Mouse (Mus musculus) stomach, embryonic 16.5 days (tissue): ENCODE data around the gene Pcca. TPM values are rescaled to one million over a fixed set of nuclear protein-coding genes. Genes with fewer than 3 reads are reported as not detected.

ENCODE experiments used
- ATAC-seq: fragments of 200-750 bp; cut with Nextera tagmentation; 2 replicates; pipeline ENCODE4 v1.8.0; 2017; ENCODE audit warnings: moderate number of reproducible peaks, moderate TSS enrichment; ENCODE audit not compliant: insufficient read depth, low FRiP score
- H3K27ac ChIP-seq: fragments of 300-500 bp; sonication (generic); 2 replicates; pipeline ENCODE4 v1.5.1; 2014; ENCODE audit warnings: low read length
- H3K27me3 ChIP-seq: fragments of 300-500 bp; sonication (generic); 2 replicates; pipeline ENCODE4 v1.6.1; 2014; ENCODE audit warnings: low read length, control low read depth, mixed read lengths; ENCODE audit not compliant: control insufficient read depth, insufficient read depth
- H3K36me3 ChIP-seq: fragments of 300-500 bp; sonication (generic); 2 replicates; pipeline ENCODE4 v1.6.1; 2014; ENCODE audit warnings: low read length; ENCODE audit not compliant: control insufficient read depth, insufficient read depth
- H3K4me1 ChIP-seq: fragments of 300-500 bp; sonication (generic); 2 replicates; pipeline ENCODE4 v1.6.1; 2014; ENCODE audit warnings: low read length, control low read depth, mixed read lengths; ENCODE audit not compliant: control insufficient read depth, insufficient read depth
- H3K4me2 ChIP-seq: fragments of 300-500 bp; sonication (generic); 2 replicates; pipeline ENCODE4 v1.6.1; 2014; ENCODE audit warnings: low read depth, low read length, mixed read lengths
- H3K4me3 ChIP-seq: fragments of 300-500 bp; sonication (generic); replicated peaks from 2 replicates; pipeline ENCODE4 v1.5.1; 2014; ENCODE audit warnings: mild to moderate bottlenecking, low read length
- H3K9ac ChIP-seq: fragments of 300-500 bp; sonication (generic); 2 replicates; pipeline ENCODE4 v1.6.1; 2014; ENCODE audit warnings: low read length
- H3K9me3 ChIP-seq: fragments of 300-500 bp; sonication (generic); replicated peaks from 2 replicates; pipeline ENCODE4 v1.6.1; 2016; ENCODE audit warnings: low read length, control low read depth; ENCODE audit not compliant: control insufficient read depth
- WGBS: fragments of 180-500 bp; shearing (Covaris S2); extraction: QIAGEN DNeasy Blood & Tissue Kit; methylation state at CpG from one replicate; pipeline ENCODE4 v1.1.7; 2014; 5-methylcytosine and 5-hydroxymethylcytosine counted together
- polyA plus RNA-seq: library from polyadenylated mRNA; unstranded; fragments of >200 nt; fragmentation: Nextera tagmentation; extraction: Ambion mirVana; gene quantifications from 2 replicates; pipeline ENCODE4 v1.2.1, GENCODE M21; 2015

Gene Pcca
- polyA plus RNA-seq, 1 experiment from 2014 or later: 19.7 TPM

- Histone ChIP-seq H3K4me2 (no peak overlapping the region), H3K27me3 (no peaks in the 10 kb centered on the region), H3K9ac (no peak overlapping the region), H3K4me3 (no peak overlapping the region), H3K36me3 (no peaks in the 10 kb centered on the region), H3K9me3 (no peaks in the 10 kb centered on the region), H3K27ac (no peak overlapping the region), H3K4me1 (no peaks in the 10 kb centered on the region)
- WGBS: 76% methylated on average over 3 of the region's 3 CpGs
- no peak for ATAC-seq
Measured at GRCm38 (mm10) chr14:122612317-122612716, 78.2 kb downstream of the Pcca start.

- no peaks in the 10 kb centered on the region for H3K9me3 ChIP-seq
- H3K36me3 ChIP-seq: no peaks in the 10 kb centered on the region
- no peak for ATAC-seq
- no peak overlapping the region for H3K4me2 ChIP-seq
- no peaks in the 10 kb centered on the region for H3K4me1 ChIP-seq
- WGBS: 89% methylated on average over 2 of the region's 2 CpGs
- no peaks in the 10 kb centered on the region for H3K27me3 ChIP-seq
- no peak overlapping the region for H3K9ac ChIP-seq
- H3K4me3 ChIP-seq: no peak overlapping the region
- no peak overlapping the region for H3K27ac ChIP-seq
Measured at GRCm38 (mm10) chr14:122617656-122618055, 83.5 kb downstream of the Pcca start.

- H3K27ac ChIP-seq: no peak overlapping the region
Measured at GRCm38 (mm10) chr14:122633416-122633815, 99.3 kb downstream of the Pcca start.

GRCm38 (mm10) chr14:122636601-122637000, 102.5 kb downstream of the Pcca start:
- no peaks in the 10 kb centered on the region for H3K36me3 ChIP-seq
- no peak overlapping the region for H3K4me3 ChIP-seq
- H3K27me3 ChIP-seq: no peaks in the 10 kb centered on the region
- 62% methylated on average over 6 of the region's 6 CpGs for WGBS
- H3K4me1 ChIP-seq: no peaks in the 10 kb centered on the region
- no peak overlapping the region for H3K4me2 ChIP-seq
- no peak overlapping the region for H3K27ac ChIP-seq
- no peak overlapping the region for H3K9ac ChIP-seq
- no peak for ATAC-seq
- H3K9me3 ChIP-seq: no peaks in the 10 kb centered on the region

More at GRCm38 (mm10) chr14:122633416-122633815, 99.3 kb downstream of the Pcca start:
- Histone ChIP-seq H3K4me2 (no peak overlapping the region), H3K9ac (no peak overlapping the region), H3K4me3 (no peak overlapping the region), H3K36me3 (no peaks in the 10 kb centered on the region), H3K4me1 (no peaks in the 10 kb centered on the region), H3K27me3 (no peaks in the 10 kb centered on the region), H3K9me3 (no peaks in the 10 kb centered on the region)
- no peak for ATAC-seq
- WGBS: 85% methylated on average over 2 of the region's 2 CpGs

GRCm38 (mm10) chr14:122637798-122638555, 103.9 kb downstream of the Pcca start:
- no peak overlapping the region for H3K4me3 ChIP-seq
- H3K27me3 ChIP-seq: no peaks in the 10 kb centered on the region
- H3K4me1 ChIP-seq: no peaks in the 10 kb centered on the region
- no peak overlapping the region for H3K9ac ChIP-seq
- H3K27ac ChIP-seq: no peak overlapping the region
- ATAC-seq: no peak
- H3K36me3 ChIP-seq: no peaks in the 10 kb centered on the region
- no peaks in the 10 kb centered on the region for H3K9me3 ChIP-seq
- H3K4me2 ChIP-seq: no peak overlapping the region
- WGBS: 67% methylated on average over 5 of the region's 5 CpGs

- H3K4me2 ChIP-seq: no peak overlapping the region
- no peak overlapping the region for H3K27ac ChIP-seq
- H3K4me3 ChIP-seq: no peak overlapping the region
- no peak overlapping the region for H3K9ac ChIP-seq
- no peak for ATAC-seq
- H3K9me3 ChIP-seq: no peaks in the 10 kb centered on the region
- whole genome bisulfite sequencing: 84% methylated on average over 2 of the region's 2 CpGs
- no peaks in the 10 kb centered on the region for H3K36me3 ChIP-seq
- H3K4me1 ChIP-seq: no peaks in the 10 kb centered on the region
- no peaks in the 10 kb centered on the region for H3K27me3 ChIP-seq
Measured at GRCm38 (mm10) chr14:122639168-122639720, 105.1 kb downstream of the Pcca start.

GRCm38 (mm10) chr14:122642432-122642831, 108.3 kb downstream of the Pcca start:
- H3K36me3 ChIP-seq: no peaks in the 10 kb centered on the region
- WGBS: 88% methylated on average over 1 of the region's 1 CpGs

GRCm38 (mm10) chr14:122648214-122648613, 114.1 kb downstream of the Pcca start:
- H3K36me3 ChIP-seq: no peaks in the 10 kb centered on the region

More at GRCm38 (mm10) chr14:122642432-122642831, 108.3 kb downstream of the Pcca start:
- Histone ChIP-seq H3K27me3 (no peaks in the 10 kb centered on the region), H3K27ac (no peak overlapping the region), H3K4me3 (no peak overlapping the region), H3K4me2 (no peak overlapping the region), H3K9me3 (no peaks in the 10 kb centered on the region), H3K9ac (no peak overlapping the region), H3K4me1 (no peaks in the 10 kb centered on the region)
- no peak for ATAC-seq

GRCm38 (mm10) chr14:122649336-122649950, 115.3 kb downstream of the Pcca start:
- Histone ChIP-seq H3K27ac (no peak overlapping the region), H3K27me3 (no peaks in the 10 kb centered on the region), H3K4me2 (no peak overlapping the region), H3K36me3 (no peaks in the 10 kb centered on the region), H3K4me1 (no peaks in the 10 kb centered on the region), H3K9me3 (no peaks in the 10 kb centered on the region), H3K4me3 (no peak overlapping the region), H3K9ac (no peak overlapping the region)
- WGBS: 66% methylated on average over 3 of the region's 3 CpGs
- ATAC-seq: no peak

More at GRCm38 (mm10) chr14:122648214-122648613, 114.1 kb downstream of the Pcca start:
- Histone ChIP-seq H3K9ac (no peak overlapping the region), H3K4me3 (no peak overlapping the region), H3K4me1 (no peaks in the 10 kb centered on the region), H3K9me3 (no peaks in the 10 kb centered on the region), H3K27me3 (no peaks in the 10 kb centered on the region), H3K27ac (no peak overlapping the region), H3K4me2 (no peak overlapping the region)
- no peak for ATAC-seq
- 66% methylated on average over 1 of the region's 1 CpGs for WGBS
